Mouse (Mus musculus) E14TG2a.4 (cell line): ENCODE results near the gene Prcp.

Source experiments
- CTCF ChIP-seq: conservative IDR thresholded peaks from 2 replicates; pipeline ENCODE4 v1.5.1; 2014; ENCODE audit warnings: low read length
- NANOG ChIP-seq: IDR thresholded peaks from 2 replicates; pipeline ENCODE4 v1.6.1; 2014; ENCODE audit warnings: borderline replicate concordance, low read length, mixed read lengths
- POU5F1 ChIP-seq: IDR thresholded peaks from 2 replicates; pipeline ENCODE4 v1.6.1; 2014; ENCODE audit warnings: low read length, borderline replicate concordance

DNA sequence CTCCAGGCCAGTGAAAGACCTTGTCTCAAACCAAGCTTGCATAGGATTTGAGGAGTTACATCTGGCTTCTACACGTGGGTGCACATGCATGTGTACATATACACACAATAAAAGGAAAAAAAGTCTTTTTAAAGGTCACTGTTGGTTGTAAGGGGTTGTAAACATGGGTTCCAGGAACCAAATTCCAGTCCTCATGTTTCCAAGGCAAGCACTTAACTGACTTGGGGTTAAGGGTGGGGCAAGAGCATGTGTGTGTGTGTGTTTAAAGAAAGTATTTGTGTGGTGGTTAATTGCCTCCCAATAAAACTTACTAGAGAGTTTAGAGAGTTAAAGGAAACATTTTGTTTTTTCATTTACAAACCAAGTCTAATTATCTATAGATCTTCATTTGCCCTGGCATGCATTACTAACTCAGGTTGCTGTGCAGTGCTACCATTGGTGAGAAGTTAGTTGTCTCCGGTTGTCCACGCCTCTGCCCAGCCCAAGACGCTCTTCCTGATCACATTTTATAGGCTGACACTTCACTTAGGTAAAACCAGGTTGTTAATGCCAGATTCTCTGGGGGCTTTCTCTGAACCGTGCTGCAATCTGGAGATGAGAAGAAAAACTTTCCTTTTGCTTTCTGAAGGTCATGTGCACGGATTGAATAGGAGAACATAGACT lies 10.9 kb downstream of the Prcp start:
- TF ChIP-seq NANOG (no peak), CTCF (no peak), POU5F1 (no peak)
